Mouse (Mus musculus) hematopoietic stem cell, adult 5-6 weeks (primary cell): ENCODE measurements at regions not wholly inside any gene's neighbourhood (a gene's known extent, or its start where the extent isn't known, plus 50 kb on each side); places are given as distances from the start of the nearest gene placed in this dataset.

Experiments used
- ATAC-seq, 2 experiments: fragments of 125-278 bp in 1 of 2; replicated peaks in 1 of 2; 2 replicates each; pipeline ENCODE4 v1.8.0; 2016 to 2017; ENCODE audit warnings: inconsistent platforms in 2 of 2, mild to moderate bottlenecking in 2 of 2, moderate number of reproducible peaks in 2 of 2, low read depth in 1 of 2, moderate TSS enrichment in 1 of 2; ENCODE audit not compliant: low FRiP score in 2 of 2, poor library complexity in 2 of 2, severe bottlenecking in 2 of 2, insufficient read depth in 1 of 2, low TSS enrichment in 1 of 2

DNA sequence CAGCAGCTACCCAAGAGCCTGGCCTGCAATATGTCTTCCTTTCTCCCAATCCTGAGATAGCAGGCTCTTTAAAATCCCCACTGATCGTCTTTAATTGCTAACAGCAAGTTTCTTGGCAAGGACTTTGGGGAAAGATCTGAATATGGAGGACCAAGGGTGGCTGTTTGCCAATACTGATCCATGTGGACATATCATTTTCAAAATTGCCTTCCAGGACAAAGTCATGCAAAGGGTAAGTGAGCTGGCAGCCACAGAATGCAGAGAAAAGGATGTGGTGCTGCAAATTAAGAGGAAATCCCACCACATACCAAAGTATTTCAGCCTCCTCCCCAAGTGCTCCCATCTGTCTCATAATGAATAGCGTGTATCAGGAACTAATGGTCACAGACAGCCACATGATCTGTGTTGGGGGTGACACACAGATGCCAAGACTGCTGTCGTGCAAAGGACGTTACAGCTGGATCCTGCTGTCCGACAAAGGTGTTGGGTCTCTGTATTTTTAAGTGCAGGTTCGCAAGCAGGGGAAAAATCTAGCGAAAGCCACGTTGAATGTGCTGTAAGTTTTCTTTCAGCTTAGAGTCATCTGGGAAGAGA, 87.6 kb upstream of the 1700024P04Rik start:
- ATAC-seq: no peak

DNA sequence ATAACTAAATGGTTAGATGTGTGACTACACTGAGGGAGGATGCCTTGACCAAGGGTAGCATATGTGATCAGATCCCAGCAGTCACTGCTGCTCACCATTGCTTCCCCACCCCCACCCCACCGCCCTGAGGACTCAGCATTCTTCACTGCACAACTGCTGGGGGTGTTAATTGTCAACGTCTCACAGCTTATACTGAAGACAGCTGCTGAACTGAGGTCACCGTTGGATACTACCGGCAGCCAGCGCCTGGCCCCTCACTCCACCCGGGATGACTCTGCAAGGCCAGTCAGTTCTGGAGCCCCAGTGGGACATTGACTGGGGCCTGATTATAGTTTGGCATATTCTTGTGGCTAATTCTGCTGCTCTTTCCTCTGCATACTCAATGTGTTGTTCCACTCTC, 87.0 kb upstream of the 1700024P04Rik start:
- ATAC-seq: no peak

DNA sequence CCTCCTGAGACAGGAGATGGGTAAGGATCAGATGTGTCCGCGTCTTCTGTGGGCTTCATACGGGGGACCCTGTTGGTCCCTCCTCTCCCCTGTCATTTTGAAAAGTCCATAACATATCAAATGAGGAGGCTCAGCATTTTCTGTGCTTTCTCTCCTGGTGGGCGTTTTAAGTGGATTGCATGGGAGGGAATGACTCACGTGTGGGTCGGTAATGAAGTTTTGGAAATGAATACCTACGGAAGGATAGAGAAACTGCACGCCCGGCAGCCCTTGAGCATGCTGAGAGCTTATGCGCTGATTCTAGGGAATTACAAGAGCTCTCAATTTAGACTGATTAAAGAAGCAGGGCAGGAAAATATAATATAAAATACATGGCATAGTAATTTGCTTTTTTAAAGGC, 85.4 kb upstream of the 1700024P04Rik start:
- no peak for ATAC-seq

DNA sequence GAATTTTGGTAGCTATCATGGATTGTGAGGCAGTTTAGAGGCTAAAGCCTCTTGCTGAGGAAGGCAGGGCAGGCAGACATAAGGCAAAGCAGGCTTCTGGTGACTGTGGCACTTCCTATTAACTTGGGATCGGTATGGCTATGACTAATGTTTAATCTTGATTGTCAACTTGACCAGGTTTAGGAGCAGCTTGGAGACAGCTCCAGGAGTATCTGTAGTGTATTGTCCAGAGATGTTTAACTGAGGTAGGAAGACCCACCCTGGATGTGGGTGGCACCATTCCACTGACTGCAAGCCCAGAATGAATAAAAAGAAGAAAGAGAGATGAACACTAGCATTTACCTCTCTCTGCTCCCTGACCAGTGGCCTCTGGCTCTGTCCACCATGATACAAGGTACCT, 83.1 kb upstream of the 1700024P04Rik start:
- ATAC-seq: no peak

DNA sequence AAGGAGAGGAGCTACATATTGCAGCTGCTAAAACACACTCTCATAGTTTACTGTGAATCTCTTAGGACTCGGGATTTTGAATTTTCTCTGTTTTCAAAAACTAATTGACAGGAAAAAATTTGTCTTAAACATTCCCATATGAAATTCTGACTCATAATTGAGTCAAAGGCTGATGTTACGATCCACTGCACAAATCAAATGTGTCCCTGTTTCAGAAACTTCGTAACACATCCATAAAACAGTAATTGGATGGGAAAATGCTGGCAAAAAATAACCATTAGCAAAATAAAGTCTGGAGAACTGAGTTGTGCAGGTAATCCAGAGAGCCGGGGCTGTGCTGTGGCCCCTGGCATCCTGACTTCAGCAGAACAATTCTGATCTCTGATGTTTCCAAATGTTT, 79.1 kb upstream of the 1700024P04Rik start:
- ATAC-seq: no peak

DNA sequence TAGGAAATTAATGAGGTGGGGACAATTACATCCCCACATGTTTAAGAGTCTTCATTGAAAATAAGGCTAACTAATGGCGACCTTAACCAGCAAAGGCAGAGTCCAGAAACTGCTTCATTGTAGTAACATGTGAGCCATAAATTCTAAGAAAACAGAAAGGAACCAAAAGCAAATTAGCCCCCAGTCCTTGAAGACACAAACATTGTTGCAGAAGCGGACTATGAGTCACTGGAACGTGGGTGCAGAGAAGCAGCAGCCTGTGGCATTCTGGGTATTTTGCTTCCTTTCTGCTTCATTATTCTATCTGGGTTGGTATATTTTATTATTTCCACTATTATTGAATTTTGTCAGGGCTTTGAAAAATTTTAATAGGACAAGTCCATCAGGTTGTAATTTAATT, 78.6 kb upstream of the 1700024P04Rik start:
- no peak for ATAC-seq

DNA sequence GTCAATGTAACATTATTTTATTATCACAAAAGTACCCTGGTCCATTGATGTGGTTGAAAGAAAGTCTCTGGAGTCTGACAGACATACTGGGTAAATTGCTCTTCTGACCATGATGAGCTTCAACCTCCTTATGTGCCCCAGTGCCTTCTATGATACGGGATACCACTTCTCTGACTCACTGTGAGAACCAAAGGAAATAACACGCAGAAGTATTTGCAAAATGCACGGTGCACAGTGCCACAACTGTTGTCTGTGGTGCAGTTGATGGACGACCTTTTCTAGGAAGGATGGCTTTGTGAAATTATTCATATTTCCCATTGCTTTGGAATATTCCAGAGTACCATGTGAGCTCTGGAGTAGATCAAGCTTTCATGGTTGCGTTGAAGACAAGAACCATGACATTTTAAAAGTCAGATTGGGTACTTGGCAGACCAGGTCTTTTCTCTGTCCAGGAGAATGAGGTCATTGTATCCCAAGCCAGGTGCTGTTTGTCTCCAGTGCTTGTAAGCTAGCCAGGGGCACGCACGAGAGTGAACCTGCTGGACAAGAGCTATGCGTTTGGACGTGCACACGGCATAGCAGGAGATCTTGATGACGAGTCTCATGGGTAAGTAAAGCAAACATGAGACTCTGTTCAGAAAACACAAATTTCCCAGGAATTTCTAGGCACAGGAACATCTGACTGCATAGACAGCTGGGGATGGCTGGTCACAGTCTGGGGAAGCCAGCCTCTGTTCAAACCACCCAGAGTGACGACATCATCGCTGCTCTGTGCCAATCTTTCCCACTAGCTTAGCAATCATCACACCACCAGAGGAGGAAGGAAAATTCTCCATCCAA, 74.0 kb upstream of the 1700024P04Rik start:
- ATAC-seq: peak in 1 of 2 experiments; percentile 58; a peak in 1 of 4 replicates

DNA sequence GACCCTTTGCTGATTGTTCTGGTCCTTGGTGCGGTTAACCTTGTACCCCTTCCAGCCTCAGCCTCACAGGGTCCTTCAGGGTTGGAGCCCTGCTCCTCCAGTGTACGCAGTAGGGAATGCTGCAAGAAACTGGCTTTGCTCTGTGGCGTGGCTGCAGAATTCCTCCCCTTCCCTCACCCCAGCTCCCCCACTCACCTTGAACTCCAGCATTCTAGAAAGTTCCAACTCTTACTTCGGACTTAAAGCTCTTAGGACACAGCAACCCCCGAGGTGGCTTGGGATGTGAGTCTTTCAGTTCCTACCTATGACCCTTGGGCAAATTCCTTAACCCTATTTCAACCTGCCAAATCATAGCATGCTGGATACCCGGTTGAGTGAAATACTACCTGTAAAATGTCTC, 73.3 kb upstream of the 1700024P04Rik start:
- ATAC-seq: no peak

DNA sequence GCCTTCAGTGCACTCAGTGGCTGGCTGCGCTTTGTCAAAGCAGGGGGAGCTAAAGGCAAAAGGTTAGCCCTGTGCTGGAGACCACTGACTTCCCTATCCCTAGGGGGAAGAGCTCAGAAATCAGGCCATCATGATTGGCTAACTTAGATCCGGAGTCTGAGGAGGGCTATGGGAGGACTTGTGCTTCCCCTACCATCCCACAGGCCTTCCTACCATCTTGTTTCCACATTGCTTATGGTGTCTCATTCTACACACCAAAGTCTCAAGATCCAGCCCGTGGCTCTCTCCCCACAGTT, 72.9 kb upstream of the 1700024P04Rik start:
- peak in 1 of 2 experiments; percentile 7; a peak in 1 of 4 replicates for ATAC-seq

DNA sequence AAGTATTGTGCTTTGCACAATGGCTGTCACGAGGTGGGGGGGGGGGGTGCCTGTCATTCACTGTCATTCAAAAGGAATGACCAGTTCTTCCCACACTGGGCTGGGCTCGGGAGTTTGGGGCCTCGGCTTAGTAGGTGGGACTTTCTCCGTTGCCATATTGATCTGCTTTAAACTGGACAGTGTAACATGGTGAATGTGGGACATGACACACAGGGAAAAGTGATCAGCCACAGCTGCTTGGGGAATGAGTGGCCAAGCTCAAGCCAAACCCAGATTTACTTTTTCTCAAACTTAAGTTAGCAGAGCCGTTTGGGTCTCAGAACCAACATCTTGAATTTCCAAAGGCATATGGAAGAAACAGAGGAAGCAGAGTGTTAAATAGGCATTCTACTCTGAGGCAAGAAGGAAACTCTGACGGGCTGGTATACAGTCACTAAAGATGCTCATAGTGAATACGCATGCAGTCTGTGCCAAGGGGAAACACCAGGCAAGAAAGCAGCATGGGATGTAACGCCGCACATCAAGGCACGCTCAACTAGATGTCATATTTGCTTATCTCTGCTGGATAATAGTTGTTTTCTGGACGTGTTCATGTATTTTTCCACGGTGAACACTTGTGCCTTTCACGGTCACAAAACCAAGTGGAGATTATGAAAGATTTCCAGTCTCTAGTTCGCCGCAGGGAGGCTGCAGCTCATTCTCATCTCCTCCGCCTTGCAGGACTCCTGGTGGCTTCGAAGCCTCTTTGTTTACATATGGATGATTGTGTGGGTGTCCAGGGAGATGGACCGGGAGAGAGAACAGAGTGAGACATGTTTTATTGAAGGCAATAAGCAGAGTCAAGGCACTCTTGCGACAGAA, 72.3 kb upstream of the 1700024P04Rik start:
- no peak for ATAC-seq

DNA sequence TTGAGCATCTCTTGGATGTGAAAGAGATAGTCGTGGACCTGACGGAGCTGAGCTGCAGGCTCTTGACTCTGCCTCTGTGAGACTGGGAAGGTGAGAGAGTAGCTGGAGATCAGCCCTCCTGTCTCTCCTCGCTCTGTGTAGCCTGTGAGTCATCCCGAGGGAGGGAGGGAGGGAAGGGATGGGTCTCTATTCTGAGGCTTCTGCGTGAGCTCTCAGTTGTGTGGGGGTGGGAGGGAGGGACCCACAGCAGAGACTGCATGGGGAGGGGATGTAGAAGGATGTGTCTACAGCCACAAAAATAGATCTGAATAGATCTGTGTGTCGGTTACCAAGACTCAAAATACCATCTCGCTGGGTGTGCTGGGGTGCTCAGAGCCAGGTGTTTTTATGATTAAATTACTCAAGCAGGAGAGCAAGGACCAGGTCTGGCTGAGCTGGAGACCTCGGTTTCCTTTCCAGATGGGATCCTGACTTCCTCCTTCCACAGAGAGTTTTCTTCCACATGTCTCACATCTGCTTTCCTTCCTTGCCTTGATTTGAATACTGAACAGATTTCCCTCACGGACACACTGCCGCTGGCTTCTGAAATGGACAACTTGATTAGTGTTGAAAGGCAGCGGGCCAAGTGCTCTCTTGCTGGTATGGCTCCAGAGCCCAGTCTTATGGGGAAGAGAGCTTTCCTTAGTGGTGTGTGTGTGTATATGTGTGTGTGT, 71.4 kb upstream of the 1700024P04Rik start:
- no peak for ATAC-seq

DNA sequence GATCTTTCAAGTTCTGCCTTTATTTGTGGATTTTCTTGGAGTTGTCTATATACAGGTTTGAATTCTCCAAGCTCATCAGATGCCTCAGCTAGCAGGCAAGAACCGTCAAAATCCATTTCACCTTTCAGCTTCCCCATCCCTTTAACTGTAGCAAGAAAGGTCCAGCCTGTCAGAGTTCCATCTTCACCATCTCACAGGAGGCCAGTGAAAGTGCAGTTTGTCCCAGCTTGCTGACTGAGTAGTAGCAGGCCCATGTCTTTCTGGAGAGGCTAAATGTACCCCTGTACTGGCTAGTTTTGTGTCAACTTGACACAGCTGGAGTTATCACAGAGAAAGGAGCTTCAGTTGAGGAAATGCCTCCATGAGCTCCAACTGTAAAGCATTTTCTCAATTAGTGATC, 67.7 kb upstream of the 1700024P04Rik start:
- no peak for ATAC-seq

DNA sequence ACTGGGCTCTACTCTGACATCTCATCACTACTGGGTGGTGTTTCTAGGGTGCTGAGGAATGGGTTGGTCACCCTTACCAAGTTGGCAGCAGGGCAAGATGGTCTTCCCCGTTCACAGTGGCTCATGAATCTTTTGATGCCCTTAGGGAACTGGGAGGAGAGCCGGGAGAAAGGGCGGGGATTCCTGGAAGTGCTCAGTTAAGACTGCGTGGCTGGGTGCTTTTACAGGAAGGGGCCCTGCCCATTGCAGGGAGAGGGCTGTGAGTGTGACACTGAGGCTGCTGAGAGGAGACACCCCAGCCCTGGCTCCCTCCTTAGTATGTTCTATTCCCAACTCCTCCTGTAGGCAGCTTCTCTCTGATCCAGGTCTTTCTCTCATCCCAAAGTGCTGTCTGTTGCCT, 65.3 kb upstream of the 1700024P04Rik start:
- ATAC-seq: no peak

DNA sequence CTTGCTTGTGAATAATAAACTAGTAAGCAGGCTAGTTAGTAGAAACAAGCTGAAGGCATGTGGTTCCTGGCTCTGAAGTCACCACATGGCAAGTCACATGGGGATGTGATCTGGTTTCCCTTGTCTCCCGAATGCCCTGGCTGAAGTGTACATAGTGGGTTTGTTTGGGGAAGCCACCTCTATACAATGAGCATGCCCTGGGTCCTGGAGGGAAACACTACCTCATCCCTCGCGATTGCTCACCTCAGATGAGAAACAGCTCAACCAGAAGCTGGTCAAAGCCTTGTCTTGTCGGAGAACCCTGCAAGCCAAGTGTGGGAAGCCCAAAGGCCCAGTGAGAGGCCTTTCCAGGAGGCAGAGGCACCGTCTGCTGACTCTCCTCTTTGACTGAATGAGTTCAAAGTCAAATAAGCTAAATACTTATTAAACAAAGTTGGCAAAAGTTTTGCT, 64.3 kb upstream of the 1700024P04Rik start:
- ATAC-seq: no peak

DNA sequence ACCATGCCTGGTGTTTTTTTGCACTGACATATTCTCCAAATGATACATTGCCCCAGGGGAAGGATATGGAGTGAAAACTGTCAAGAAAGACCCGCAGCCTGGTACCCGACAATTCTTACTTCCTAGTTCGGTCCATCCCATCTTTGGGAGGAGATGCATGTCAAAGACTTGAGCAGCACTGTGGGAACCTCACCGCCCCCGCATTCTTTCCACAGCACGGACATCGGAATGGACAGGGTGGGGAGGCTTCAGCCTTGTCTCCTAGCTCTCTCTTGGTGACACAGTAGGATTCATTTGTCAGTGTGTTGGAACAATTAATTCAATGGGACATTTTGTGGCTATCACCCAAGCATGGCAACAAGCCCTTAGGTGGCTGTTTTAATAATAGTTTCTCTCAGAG, 62.9 kb upstream of the 1700024P04Rik start:
- ATAC-seq: no peak

DNA sequence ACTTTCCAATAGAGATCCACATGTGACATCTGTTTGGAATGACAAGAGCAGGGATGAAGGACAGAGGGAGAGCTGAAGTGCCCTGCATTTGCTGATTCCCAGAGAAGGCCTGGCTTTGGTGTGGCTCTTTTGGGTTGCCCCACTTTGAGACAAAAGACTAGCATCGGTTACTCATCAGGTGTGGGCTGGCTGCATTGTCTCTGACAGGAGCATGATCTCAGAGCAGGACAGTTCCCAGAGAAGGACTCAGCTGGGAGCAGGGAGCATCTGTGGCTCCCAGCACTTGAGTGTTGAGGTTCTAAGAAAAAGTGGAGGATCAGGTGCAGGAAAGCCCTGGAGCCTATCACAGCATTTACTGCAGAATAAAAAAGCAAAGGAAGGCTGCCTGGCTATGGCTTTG, 62.4 kb upstream of the 1700024P04Rik start:
- ATAC-seq: no peak

DNA sequence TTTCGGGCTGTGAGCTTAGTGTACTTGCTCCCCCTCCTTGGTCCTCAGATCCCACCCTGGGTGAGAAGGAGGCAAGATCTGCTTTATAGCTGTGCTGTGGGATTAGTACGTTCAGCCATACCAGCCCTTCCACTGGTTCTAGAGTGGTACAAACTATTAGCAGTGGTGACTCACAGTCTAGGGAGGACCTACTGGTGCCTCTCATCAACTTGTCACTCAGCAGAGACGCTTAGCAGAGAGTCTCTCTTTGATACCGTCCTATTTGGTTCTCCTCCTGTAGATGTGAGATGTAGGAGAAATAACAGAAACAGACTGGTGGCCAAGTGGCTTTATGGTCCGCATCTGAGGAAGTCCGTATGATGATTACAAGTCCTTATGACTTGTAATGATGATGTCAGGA, 57.7 kb upstream of the 1700024P04Rik start:
- no peak for ATAC-seq

DNA sequence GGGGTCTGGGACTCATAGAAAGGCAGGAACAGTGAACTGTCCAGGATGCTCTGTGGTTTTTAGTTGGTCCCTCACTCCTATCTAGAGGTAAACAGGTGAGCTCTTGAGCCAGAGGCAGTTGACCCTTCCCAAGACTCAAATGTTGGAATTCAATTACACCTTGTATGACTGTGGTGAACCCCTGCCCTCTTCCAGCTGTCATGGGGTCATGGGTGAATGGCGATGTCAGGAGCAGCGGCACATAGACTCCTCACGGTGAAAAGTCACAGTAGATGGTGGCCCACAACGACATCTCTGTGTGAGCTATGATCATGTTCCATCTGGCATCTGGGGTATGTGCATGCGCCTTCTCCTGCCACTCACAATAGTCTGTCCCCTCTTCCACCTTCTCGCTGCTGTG, 56.9 kb upstream of the 1700024P04Rik start:
- no peak for ATAC-seq
